Mouse (Mus musculus): Measurements from ENCODE around the gene Slc35f3.

DNA sequence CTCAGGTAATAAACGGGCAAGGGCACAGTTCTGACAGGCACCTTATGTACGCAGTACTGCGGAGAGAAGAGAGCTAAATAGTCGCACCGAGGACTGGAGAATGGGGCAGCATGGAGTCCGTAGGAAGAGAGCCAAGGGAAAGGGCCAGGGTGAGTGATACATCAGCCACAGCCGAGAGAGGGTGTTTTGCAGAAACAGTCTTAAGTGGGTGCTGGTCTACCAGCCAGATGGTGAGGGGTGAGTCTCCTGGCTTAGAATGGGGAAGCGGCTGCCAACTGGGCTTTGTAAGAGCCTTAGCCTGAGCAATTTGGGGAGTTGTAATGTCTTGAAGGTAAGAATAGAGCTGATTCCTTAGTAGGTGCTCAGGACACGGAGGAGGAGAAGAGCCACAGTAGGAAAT lies 8.8 kb downstream of the Slc35f3 start:
- TF ChIP-seq POLR2A (IDR thresholded peaks at IDR 0.05; ENCODE audit: low read depth, low read length) (no peak), CTCF (IDR thresholded peaks at IDR 0.05; ENCODE audit: borderline replicate concordance, insufficient read depth, low read length) (no peak)

All from embryonic fibroblast, embryonic 13.5 days (primary cell).